10 mouse cellular contexts compared by ENCODE assay signal in the genomic region with DNA sequence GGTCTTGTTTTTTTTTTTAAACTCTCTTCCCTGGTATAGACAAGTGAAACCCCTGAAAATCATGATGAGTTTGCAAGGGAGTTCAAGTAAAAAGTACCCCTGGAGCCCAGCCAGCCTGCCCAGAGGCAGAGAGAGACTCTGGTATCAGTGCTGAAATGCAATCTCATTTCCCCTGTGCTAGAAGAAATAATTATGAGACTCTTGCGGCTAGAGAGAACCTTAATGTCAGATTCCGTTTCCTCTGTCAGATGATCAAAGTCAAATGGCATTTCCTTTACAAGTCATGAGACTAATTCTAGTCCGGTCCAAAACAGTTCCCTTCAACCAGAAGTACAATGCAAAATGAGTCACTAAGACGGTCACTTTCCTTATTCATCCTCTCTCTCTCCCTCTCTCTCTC. TPM values are rescaled to one million over a fixed set of nuclear protein-coding genes. Genes with fewer than 3 reads are reported as not detected.
DNase-seq lines count a peak whose midpoint lies in the region; ATAC-seq lines count a peak whose summit lies in the region.
"Had no signal": no experiment of that assay in that cellular context is flagged by ENCODE, and none has a peak within 500 bp of the region (broad histone marks: within the 10 kb centered on the region; RNA-seq: fewer than 3 reads in every experiment).

No protein-coding gene starts in this region.

- no peaks in the 10 kb centered on the region for H3K4me1 ChIP-seq in brown adipose tissue, adult 24 weeks (ENCODE audit: control insufficient read depth, insufficient read depth, insufficient read length, low read length)
- H3K4me1 ChIP-seq: neural tube, embryonic 12.5 days had no signal

- peak; percentile 32 for DNase-seq in adrenal gland, postnatal 14 days
- no peak for DNase-seq in adrenal gland, postnatal 10 days
- DNase-seq in 3134 (ENCODE audit: extremely low read depth, insufficient read length, low spot score): peak; percentile 70
- DNase-seq in spleen, postnatal 14 days (ENCODE audit: low spot score in 2 of 2): no peak
- DNase-seq in urinary bladder, postnatal 25 days (ENCODE audit: low spot score): no peak
- DNase-seq: gastrocnemius, postnatal 14 days had no signal

- peak overlapping the region; percentile 68 for H3K27ac ChIP-seq in brown adipose tissue, adult 24 weeks (replicated peaks; ENCODE audit: low read depth, low read length)
- H3K27ac ChIP-seq: neural tube, embryonic 12.5 days had no signal

- ATAC-seq in hematopoietic stem cell, adult 5-6 weeks (replicated peaks in 1 of 2; ENCODE audit: insufficient read depth in 1 of 2, low FRiP score in 2 of 2, low TSS enrichment in 1 of 2, low read depth in 1 of 2, poor library complexity in 2 of 2, severe bottlenecking in 2 of 2): peak; percentile 78 to 86
- ATAC-seq in granulocyte monocyte progenitor cell, adult 5-6 weeks (replicated peaks; ENCODE audit: poor library complexity, severe bottlenecking): no peak

- no peak overlapping the region for H3K4me3 ChIP-seq in brown adipose tissue, adult 24 weeks (ENCODE audit: insufficient read depth, low read depth, low read length)
- H3K4me3 ChIP-seq: neural tube, embryonic 12.5 days had no signal

RNA-seq across cellular contexts. Expression of a gene that starts 56.0 kb away (rescaled TPM):
- total RNA-seq in adrenal gland, postnatal 14 days (2021): 2.0 and 3.0 TPM in 2 replicates
- total RNA-seq in adrenal gland, postnatal 10 days (2021): under 1 TPM; 0.45 to 0.51 TPM
- polyA plus RNA-seq in brown adipose tissue, adult 24 weeks (2012; ENCODE audit: insufficient read depth, insufficient read length, missing spikeins): 1.0 TPM in 1 of 2 replicates, not detected in the other
- total RNA-seq in hematopoietic stem cell, adult 5-6 weeks (2017): not detected in 2 replicates
- not detected in 2 replicates for total RNA-seq in granulocyte monocyte progenitor cell, adult 5-6 weeks (2014; fragmentation: Nextera tagmentation)
- not detected in 2 replicates for total RNA-seq in granulocyte monocyte progenitor cell, adult 5-6 weeks (2017)
- polyA plus RNA-seq: neural tube, embryonic 12.5 days had no signal

Comparison
In these comparisons a context has a peak if more than half of its experiments do, and no peak if none do; other contexts are left out.
1. DNase-seq: peak in adrenal gland, postnatal 14 days (single experiment) and 3134 (single experiment); none in adrenal gland, postnatal 10 days (single experiment), spleen, postnatal 14 days (0 of 2) and urinary bladder, postnatal 25 days (single experiment).